Mouse (Mus musculus) gastrocnemius, adult 18-20 months (tissue): ENCODE measurements around the gene Heatr5a. TPM values are rescaled to one million over a fixed set of nuclear protein-coding genes. Genes with fewer than 3 reads are reported as not detected.

Experiments used
- DNase-seq: peaks from one replicate; pipeline ENCODE4 v3.0.0; 2021; ENCODE audit warnings: low spot score
- total RNA-seq, 2 experiments: library from RNA; stranded (reverse); gene quantifications; 2 replicates each; pipeline ENCODE4 v1.2.3; 2021

The Heatr5a gene
- total RNA-seq, 2 experiments from 2014 or later, result 22.7 to 27.2 TPM

DNA sequence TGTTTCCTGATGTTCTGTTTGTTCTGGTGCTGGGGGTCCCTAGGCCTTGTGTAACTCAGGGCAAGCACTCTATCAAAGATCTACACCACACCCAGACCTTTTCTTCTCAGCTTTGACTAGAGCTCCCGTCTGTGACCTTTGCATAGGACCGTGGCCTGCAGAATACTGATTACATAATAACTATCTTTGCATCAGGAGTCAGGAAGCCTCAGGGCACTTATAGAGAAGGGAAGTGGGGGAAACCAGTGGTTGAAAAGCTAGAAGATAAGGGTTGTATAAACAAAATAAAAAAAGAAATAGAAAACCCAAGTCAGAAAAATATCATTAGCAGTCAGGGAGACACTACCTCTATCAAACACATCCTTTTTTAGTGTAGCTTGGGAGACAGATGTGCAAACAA, 121.2 kb downstream of the Heatr5a start:
- DNase-seq, result no peak

DNA sequence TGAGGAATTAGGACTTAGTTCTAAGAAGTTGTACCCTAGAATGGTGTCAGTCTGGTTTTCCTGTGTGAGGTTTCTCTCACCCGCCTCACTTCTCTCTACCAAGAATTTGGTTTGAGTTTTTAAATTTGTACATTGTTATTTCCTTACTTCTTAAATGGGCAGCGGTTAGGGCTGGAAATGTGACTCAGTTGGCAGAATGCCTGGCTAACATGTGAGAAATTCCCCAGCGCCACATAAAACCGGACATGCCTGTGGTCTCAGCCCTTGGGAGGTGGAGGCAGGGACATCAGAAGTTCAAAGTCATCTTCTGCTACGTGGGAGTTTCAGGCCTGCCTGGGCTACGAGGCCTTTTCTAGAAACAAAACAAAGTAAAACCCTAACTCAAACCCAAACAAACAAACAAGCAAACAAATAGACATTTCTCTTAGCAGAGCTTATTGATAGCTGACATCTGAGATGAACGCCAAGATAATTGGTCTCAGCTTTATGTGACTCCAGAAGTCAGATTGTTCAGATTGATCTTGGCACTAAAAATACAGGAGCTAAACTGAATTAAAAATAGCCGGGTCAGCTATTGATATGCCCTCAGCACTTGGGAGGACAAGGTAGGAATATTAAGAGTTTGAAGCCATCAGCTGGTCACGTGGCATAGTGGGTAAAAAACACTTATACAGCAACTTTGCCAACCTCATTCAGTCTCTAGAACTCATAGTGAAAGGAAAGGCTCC, 123.0 kb downstream of the Heatr5a start:
- peak; percentile 70 for DNase-seq

DNA sequence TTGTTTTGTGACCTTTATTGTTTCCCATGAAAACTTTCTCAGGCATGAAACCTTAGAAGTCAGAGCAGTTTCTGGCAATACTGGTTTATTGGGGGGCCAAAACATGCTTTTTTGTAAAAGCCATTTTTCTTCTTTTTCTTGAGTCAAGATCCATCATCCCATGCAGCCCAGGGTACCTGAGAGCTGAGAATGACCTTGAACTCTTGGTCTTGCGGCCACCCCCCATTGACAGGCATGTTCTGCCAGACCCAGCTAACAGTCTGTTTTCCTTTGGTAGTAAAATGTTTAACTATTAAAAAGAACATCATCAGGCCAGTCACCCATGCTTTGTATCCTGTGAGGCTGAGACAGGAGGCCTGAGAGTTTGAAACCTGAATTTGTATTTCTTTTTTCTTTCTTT, 125.9 kb downstream of the Heatr5a start:
- DNase-seq, result no peak

DNA sequence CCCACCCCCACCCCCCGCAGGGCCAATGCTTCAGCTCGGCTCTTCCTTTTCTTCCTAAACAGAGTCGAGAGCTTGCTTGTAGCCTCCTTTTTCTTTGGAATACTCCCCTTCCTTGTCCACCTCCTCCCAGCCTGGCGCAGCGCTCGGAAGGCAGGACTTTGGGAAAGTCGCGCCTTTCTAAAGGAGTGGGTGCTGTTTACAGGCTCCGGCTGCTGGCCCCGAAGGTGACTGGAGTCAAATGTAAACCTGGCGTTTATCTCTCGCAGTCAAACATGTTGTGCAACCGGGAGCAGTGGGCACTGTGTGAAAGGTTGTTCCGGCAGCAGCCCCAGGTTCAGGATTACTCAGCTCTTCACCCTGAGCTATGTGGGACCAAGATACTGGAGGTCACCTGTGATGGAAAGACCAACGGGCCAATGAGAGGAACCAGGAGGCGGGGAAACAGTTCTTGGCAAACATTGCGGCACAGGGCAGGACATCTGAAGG, 126.3 kb downstream of the Heatr5a start:
- peak; percentile 98 for DNase-seq

DNA sequence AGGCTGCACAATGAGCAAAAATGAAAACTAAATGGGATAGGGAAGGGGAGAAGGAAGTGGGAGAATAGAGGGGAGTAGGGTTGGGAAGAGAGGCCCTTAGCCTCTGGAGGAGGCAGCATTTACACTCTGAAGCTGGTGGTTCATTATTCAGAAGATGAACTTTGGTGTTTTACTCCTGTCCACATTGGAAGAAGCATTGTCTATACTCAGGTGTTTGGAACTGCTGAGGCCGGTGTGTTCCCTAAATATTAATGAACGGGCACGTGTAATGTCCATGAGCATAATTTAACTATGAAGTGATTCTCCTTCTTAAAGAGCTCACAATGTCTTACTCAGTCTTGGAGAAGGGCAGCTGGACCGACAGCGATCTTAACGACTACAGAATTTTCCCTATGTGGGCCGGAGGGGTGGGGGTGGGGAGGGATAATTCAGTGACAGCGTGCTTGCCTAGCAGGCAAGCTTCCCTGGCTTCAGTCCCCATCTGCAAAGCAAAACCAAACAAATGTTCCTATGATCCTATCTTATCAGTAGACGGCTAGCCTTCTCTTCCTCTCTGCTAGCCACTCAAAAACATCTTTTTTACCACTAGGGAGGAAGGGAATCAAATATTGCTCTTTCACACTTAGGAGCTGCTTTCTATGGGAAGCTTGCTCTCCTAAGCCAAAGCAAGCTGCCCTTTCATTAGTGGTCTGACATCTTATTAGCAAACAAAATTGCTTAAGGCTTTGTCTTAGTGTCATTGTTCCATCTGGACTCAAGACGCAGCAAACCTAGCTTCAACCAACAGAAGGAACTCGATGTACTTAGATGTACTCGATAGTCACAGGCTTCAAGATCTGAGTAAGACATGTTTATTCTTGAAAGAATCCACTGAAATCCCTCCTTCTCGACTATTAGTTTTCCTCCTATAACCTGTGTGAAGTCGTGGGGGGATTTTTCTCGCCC, 127.3 kb downstream of the Heatr5a start:
- no peak for DNase-seq

DNA sequence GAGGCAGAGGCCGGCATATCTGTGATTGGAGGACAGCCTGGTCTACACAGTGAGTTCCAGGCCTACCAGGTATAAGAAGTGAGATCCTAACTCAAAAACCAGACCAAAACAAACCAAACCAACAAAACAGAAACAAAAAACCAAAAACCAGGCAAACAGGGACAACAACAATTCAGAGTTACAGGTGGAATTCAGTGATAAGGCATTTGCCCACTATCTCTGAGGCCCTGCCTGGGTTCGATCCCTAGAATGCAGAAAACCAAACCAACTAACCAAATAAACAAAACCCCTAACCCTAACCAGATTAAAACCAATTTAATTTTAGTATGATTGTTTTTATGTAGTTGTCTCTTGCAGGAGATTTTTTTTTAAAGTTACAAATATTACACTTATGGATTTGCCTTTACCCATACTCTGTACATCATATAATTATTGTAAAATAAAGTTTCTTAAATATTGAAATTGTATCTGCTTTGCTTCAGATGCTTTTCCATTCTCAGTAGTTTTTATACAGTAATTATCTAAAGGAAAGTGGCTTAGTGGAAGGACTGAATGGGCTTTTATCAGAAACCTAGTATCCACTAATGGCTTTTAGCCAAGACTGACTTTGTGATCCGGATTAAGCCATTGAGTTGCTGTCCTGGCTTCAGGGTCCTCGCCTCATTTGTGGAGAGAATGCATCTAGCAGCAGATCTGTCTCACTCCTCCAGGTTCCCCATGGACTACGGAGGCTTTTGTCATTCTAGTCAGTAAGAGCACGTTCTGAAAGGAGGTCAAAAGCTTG, 128.8 kb downstream of the Heatr5a start:
- DNase-seq, result no peak

DNA sequence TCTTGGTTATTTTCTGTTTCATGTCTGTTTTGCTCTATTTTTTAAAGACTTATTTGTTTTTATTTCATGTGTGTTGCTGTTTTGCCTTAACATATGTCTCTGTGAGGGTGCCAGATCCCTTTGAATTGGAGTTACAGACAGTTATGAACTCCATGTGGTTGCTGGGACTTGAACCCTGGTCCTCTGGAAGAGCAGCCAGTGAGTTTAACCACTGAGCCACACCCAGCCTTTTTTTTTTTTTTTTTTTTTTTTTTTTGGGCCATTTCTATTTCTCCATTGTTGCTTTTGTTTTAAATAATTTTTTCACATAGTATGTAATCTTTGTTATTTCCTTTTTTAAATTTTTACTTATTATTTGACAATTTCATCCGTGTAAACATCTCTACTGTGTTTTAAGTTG, 131.3 kb downstream of the Heatr5a start:
- no peak for DNase-seq

DNA sequence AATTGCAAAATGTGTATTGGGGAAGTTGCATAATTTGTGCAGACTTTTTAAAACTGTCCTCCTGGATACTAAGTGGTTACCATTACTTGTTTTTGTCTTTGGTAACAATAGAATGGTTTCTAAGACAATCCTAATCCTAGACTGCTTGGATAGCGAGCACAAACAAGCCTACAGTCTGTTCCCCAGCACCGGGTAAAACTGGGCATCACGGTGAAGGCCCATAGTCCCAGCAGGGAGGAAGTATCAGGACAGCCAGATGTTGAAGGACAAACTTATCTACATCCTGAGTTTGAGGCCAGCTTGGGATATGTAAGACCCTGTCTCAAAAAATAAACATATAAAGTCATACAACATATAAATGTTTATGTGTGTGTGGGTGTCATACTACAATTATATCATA, 135.9 kb downstream of the Heatr5a start:
- DNase-seq, result no peak

DNA sequence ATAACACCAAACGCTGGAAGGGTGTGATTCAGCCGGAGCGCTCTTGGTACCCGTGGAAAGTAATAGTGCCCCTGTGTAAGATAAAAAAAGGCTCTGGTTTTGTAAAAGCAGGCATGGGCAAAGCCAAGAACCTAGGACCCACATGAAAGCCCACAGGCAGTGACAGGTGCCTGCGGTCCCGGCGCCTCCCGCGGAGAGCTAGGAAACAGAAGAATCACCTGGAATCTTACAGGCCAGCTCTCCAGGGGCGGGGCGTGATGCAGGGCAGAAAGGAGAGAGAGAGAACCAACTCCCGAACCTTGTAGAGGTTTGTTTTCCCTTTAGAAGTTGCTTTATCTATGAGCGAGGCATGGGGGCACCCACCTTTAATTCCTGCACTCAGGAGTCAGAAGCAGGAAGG, 139.2 kb downstream of the Heatr5a start:
- DNase-seq, result no peak

DNA sequence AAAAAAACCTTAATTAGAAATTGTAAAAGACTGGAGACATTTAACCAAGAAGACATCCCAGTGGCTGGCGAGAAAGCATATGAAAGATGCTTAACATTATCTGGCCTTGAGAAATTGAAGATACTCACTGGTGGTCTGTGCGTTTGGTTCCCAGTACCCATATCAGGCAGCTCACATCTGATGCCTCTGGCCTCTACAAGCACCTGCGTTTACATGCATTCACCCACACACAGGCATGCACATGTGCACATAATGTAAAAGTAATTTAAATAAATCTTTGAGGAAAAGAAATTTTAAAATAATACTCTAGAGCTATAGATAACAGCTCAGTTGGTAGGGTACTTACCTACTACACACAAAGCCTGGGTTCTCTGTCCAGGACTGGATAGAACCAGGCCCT, 139.8 kb downstream of the Heatr5a start:
- no peak for DNase-seq

DNA sequence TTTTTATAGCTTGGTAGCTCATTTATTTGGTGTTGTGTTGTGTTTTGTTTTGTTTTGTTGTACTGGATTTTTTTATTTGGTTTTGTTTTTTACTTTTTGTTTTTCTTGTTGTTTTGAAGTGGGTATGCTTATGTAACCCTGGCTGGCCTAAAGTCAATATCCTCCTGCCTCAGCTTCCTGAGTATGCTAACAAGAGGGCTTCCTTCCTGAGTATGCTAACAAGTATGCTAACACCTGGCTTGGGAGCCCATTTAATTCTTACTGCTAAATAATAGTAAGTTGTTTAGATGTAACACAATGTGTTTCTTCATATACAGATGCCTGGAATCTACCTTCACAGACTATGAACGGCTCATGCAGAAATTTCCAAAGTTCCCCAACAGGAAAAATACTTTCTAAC, 140.4 kb downstream of the Heatr5a start:
- DNase-seq, result no peak

DNA sequence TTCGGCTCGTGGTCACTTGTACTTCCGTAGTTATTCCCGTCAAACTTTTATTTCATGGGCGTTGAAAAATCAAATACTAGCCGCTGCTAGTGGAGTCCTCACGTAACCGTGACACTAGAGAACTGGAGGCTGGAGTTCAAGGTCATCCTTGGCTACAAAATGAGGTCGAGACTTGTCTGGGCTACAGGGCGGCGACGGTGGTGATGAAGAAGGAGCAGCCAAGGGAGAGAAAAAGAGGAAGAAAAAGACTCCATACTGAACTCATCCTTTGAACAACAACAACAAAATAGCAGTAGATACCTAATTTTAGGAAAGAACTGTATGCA, 141.1 kb downstream of the Heatr5a start:
- DNase-seq, result no peak

DNA sequence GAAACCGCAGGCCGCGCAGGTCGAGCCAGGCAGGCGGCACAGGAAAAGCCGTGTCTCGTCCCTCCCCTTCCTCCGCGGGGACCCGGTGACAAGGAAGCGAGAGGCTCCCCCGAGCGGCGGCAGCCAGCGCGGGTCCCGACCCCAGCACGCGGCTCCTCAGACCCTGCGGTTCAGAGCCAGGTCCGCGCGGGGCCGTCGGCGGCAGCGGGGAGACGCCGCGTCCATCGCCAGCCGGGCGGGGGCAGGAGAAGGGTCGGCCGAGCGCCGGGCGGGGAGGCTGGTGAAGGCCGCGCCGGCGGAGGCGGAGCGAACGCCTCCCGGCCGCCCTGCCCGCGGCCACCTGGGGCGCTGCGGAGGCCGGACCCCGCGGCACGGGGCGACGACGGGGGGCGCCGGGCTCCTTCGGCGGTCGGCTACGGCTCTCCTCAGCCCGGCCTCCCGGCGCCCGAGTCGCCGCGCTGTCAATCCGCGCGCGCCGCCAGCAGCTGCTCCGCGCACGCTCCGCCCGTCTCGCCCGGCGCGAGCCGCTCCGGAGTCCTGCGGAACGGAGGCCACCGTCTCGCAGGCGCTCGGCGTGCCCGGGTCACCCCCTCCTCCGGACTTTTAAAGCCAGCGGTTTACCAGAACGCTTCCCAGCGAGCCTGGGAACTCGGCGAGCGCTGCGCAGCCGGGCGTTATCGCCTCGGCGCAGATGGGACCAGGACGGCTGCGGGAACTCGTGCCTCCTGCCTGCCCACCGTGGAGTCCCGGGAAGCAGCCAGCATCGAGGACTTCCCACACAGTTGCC, 141.6 kb downstream of the Heatr5a start, which contains the start of gene Hectd1:
TSS of gene Hectd1 (minus strand) at position 247 of the 787 bp plus-strand sequence.
- peak; percentile 83 for DNase-seq

DNA sequence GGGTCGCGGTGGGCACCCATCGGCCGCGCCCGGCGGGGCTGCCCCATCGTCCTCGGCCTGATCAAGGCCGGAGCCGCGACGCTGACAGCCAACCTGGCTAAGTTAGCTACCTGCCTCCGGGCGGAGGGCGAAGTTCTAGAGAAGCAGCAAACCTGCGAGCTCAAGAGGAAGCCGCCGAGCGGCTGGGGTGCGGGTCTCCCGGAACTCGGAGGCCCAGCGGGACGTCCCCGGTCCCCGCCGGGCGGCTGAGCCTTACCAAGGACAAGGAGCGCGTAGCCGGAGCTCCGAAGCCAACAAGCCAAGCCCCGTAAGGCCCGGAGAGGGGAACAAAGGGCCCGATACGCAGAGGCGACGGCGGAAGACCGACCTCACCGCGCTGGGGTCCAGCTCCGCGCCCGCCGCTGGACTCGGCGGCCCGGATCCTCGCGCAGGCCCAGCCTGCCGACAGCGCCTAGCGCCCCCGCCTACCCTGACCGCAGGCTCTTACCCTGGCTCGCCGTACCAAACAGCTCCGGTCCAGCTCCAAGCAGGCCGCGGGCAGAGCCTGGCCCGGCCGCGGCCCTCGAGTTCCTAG, 142.3 kb downstream of the Heatr5a start:
- DNase-seq, result no peak

DNA sequence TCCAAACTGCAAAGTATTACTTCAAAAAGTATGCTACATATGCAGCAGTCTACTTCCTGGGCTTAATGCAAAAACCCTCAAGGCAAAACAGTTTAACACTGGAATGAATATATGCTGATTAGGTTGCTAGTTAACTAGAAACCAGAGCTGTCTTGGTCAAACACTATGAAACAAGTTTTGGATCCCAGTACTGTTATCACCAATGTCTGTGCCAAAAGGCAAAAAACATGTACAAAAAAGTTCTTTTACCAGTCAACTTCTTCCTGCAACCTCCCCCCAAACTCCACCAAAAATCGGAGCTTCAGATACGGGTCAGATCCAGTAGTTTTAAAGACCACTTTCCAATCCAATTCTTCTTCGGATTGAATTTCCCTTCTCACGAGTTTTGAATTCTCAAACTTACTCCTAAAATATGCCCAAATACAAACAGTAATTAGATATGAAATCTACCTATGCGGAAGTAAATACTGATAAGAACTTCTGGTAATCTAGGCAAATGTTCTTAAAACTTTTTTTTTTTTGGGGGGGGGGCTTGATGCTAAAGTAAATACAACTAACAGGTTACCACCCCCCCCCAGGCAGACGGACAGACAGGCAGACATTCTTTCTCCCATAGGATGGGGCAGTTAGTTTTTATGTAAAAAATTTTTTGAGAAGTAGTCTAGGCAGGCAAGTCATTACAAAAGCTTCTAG, 143.0 kb downstream of the Heatr5a start:
- no peak for DNase-seq

Other genes with a start within 250 kb of the Heatr5a start
- 10 to 100 TPM; 84.3 to 90.9 TPM for gene Hectd1, start 141.8 kb downstream of the Heatr5a start, total RNA-seq
- gene Dtd2, start 35.2 kb upstream of the Heatr5a start, total RNA-seq, result 1 to 10 TPM; 4.6 to 5.0 TPM
- not detected for gene Gpr33, start 56.7 kb upstream of the Heatr5a start, total RNA-seq
- gene Nubpl, start 126.4 kb upstream of the Heatr5a start, total RNA-seq, result 1 to 10 TPM; 4.4 to 6.7 TPM